Mouse (Mus musculus): ENCODE results near the gene Plpp2. TPM values are rescaled to one million over a fixed set of nuclear protein-coding genes. Genes with fewer than 3 reads are reported as not detected.

Plpp2 gene
- total RNA-seq, 2 experiments from 2014 or later: 2.5 to 3.3 TPM

DNA sequence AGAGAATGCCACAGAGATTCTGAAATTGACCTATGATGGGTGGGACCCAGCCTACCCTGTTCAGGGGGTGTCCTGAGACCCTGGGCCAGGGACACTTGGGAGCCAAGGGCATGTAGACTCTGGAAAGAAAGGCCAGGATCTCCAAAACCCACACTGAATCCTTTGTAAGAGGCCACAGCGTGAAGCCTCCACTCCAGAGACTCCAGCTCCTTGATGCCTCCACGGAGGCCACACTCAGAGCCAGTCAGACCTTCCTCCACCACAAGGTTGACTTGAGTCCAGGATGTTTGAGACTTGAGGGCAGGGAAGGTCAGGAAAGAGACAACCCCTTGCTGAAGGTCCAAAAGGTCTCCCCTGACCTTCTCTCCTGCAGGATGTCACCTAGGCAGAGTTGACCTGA is 830 bp upstream of the Plpp2 start:
- DNase-seq (ENCODE audit: low spot score in 2 of 2): no peak
- intact Hi-C loops (cut with DNase I): no loop called here

DNA sequence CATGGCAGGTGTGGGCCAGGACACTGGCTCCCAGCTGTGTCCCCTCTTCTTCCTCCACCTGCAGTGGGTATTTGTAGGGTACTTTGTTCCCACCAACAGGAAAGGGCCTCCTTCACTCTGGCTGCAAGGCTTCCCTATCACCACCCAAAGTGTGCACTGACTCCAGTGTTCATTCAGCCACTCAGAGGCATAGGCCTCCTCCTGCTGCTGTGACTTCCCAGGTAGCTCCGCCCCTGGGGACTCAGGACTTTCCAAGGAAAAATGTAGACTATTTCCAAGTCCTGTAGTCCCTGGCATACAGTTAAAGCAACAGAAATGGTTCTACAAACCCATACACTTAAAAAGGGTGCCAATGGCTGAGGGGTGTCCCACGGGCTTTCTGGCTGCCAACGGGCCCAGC is 918 bp downstream of the Plpp2 start:
- peak in 1 of 2 experiments; percentile 1 for DNase-seq (ENCODE audit: low spot score in 2 of 2)
- intact Hi-C loops (cut with DNase I): no loop called here

DNA sequence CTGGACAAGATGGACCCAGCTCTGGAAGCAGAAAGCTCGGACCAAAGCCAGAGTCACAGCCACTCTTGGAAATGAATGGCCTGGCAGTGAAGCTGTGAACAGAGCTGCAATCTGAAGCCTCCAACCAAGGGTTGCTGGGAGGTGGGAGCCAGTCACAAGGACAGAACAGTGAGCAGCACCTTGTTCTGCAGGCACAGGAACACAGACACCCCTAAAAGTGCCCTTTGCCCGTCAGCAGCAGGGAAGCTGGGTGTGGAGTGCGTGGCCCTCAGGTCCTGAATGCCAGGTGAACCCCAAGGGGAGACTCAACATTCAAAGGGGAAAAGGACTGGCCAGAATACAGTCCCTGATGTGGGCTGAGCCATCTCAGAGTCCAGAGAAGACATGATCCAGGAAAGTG is 2.0 kb downstream of the Plpp2 start:
- intact Hi-C loops (cut with DNase I): no loop called here
- no peak for DNase-seq (ENCODE audit: low spot score in 2 of 2)

DNA sequence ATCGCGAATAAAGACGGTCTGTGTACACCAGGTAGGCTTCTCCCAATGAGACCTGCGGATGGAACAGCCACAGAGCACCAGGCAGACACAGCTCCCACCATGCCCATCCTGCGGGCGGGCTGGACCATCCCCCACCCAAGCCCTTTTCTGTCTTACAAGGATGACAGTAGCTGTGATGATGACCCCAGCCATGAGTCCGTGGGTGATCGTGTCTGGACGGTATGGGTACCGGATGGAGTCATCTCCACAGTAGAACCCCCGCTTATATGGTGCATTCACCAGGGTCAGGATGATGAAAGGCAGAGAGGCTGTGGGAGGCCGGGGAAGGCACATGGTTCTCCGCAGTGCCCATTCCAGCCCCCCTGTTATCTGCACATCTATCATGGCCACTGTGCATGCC is 2.9 kb downstream of the Plpp2 start:
- intact Hi-C loops (cut with DNase I): no loop called here
- peak in 1 of 2 experiments; percentile 1 for DNase-seq (ENCODE audit: low spot score in 2 of 2)

DNA sequence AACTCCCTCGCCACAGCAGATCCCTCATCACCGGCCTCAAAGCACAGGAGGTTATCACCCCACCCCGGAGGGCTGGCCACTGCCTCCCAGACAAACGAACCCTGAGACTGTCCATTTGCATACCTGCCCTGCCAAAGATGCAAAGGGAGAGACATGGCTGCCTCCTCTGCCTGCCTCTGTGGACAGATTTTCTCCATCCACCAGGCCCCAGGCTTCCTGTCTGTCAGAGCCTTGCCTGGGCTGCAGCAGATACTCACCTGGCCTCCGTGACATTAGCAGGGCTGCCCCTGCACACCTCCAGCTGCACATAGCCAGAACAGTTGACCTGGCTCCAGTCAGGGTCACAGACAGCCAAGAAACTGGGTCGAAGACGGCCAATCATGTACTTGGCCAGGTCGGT is 3.4 kb downstream of the Plpp2 start:
- intact Hi-C loops (cut with DNase I): no loop called here
- peak in 1 of 2 experiments; percentile 1 for DNase-seq (ENCODE audit: low spot score in 2 of 2)

- DNase-seq (ENCODE audit: low spot score in 2 of 2): peak in 1 of 2 experiments; percentile 0
- intact Hi-C loops (cut with DNase I): no loop called here
Measured at GRCm38 (mm10) chr10:79528081-79528480, 5.5 kb downstream of the Plpp2 start.

GRCm38 (mm10) chr10:79527453-79527845 is 6.1 kb downstream of the Plpp2 start:
- intact Hi-C loops (cut with DNase I): no loop called here
- DNase-seq (ENCODE audit: low spot score in 2 of 2): no peak

DNA sequence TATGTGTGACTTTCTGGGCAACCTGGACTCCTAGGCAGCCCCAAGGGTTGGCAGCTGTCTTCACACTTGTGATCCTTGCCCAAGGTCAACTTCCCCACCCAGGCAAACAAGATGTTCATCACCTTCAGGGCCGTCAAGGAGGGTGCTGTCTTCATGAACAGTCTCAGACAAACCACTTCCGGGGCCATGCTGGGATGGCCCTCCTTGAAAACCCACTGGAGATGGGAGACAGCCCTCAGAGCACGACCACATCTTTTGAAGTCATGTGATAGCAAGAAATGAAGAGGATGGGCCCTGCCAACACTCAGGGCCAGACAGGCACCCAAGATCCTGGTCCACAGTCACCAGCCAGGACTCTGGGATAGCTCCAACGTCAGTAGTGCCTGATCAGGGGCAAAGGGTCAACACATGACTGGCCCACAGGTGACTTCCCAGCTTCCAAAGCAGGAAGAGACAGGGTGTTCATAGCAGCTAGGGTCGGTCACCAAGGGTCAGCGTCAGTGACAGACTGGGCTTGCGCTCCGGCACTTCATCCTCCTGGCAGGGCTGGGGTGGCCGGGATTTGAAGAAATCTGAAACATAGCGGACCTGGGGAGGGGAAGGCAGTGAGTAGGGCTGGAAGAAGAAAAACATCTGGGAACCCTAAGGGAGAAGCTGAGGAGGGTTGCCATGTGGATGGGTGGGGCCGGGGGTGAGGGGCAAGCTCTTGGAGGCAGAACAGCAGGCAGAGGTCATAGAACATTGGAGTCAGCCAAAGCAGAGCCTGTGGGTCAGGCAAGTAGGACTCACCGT is 6.7 kb downstream of the Plpp2 start:
- intact Hi-C loops (cut with DNase I): no loop called here

DNA sequence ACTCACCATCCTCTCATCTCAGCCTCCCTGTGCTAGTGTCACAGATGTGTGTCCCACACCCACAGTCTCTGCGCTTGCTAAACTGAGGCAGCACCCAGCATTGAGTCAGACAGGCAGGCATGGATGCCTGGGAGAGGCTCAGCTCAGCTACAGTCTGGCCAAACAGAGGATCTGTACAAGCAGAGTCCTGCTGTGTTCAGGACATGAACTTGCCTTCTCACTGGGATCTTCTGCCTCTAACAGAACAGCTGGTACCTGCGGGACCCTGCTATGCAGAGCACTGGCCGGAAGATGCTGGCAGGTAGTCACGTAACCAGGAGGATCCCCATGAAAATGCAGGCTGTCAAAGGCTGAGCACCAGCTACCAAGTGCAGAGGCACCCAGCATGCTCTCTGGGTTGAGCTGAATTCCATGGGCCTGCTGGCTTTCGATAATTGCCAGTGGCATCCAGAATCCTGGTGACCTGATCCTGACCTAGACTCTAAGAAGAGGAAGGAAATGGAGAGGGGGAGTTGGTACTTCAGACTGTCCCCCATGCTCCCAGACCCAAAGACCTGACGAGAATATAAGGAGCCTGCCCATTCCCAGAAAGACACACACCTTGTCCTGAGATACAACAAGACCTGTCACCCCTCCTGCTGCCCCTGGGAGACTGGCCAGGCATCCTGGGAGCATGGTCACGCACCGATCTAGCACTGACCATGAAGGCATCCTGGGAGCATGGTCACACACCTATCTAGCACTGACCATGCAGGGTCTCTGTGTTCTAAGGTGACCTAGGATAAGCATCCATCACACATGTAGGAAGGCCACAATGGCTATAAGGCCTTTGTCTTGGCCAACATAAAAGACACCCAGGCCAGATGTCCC is 7.9 kb downstream of the Plpp2 start:
- intact Hi-C loops (cut with DNase I): no loop called here
- no peak for DNase-seq (ENCODE audit: low spot score in 2 of 2)

More for the DNA sequence above, 6.7 kb downstream of the Plpp2 start:
- DNase-seq (ENCODE audit: low spot score in 2 of 2): no peak

DNA sequence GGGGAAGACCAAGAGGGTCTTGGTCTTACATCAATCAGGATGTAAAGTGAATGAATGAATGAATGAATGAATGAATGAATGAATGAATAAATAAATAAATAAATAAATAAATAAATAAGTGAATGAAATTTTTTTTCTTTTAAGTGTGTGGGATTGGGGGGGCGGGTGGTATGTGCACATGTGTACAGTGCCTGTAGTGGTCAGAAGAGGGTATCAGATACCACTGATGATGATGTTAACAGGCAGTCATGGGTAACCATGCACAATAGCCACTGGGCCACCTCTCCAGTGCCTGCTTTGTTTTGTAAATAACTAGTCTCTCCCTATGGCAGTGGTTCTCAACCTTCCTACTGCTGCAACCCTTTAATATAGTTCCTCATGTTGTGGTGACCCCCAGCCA is 9.2 kb downstream of the Plpp2 start:
- intact Hi-C loops (cut with DNase I): no loop called here
- DNase-seq (ENCODE audit: low spot score in 2 of 2): no peak

GRCm38 (mm10) chr10:79506709-79507108 is 26.9 kb downstream of the Plpp2 start:
- DNase-seq (ENCODE audit: low spot score in 2 of 2): no peak
- intact Hi-C loops (cut with DNase I): no loop called here

- intact Hi-C loops (cut with DNase I): no loop called here
- no peak for DNase-seq (ENCODE audit: low spot score in 2 of 2)
Measured at GRCm38 (mm10) chr10:79502830-79503644, 30.6 kb downstream of the Plpp2 start.

DNA sequence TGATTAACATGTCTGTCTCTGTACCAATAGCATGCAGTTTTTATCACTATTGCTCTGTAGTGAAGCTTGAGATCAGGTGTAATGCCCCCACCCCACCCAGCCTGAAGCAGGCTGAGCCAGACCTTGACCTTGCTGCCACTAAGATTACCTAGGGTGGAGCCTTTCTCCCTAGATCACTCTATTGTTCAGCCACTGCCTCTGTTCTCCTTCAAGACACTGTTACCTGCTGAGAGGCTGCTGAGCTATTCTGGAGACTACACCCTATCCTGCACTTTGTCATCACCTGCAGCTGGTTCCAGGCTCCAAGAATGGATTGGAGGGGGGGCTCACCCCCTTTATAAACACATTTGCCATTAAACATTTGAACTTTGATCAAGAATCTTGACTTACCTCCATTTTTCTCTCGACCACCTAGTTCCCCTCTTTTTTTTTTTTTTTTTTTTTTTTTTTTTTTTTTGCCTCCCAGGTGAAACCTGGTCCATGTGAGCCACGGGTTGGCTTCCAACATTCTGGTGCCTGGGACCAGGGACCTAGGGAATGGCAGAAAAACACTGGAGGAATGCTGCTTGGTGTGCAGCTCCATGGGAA is 36.8 kb downstream of the Plpp2 start:
- DNase-seq (ENCODE audit: low spot score in 2 of 2): no peak
- intact Hi-C loops (cut with DNase I): no loop called here

DNA sequence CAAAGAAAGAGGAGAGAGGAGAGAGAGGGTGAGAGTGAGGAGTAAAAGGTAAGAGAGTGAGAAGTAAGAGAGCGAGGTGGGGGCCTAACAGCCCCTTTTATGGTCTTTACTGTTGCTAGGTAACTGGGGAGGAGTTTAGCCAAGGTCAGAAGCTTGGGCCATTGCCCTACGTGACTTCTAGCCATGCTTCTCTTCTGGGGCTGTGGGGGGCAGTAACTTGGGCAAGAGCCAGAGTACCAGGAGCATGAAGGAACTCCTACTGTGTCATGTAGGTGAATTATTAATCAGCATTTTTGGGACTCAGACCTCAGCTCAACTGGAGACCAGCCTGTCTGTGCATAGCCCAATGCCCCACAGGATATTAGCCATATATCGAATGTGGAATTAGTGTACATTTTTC is 37.7 kb downstream of the Plpp2 start:
- intact Hi-C loops (cut with DNase I): no loop called here
- DNase-seq (ENCODE audit: low spot score in 2 of 2): no peak

Small RNA genes lying within 50 kb of the gene (microRNA-seq; reads per million reads assigned to microRNA genes)
- 0.34 to 0.79 reads per million in 2 experiments for gene Mir6909

Other genes starting within 250 kb of the Plpp2 start
- not detected for gene Vmn2r82, start 177.3 kb downstream of the Plpp2 start, total RNA-seq (2021)
- gene Vmn2r83, start 65.1 kb downstream of the Plpp2 start, total RNA-seq (2021): not detected
- 10 to 100 TPM; 41.7 to 51.4 TPM for gene Mier2, start 21.4 kb upstream of the Plpp2 start, total RNA-seq (2021)
- under 1 TPM in 1 of 2 experiments, not detected in 1; 0.55 TPM for gene Theg, start 53.5 kb upstream of the Plpp2 start, total RNA-seq (2021)
- gene C2cd4c, start 80.2 kb upstream of the Plpp2 start, total RNA-seq (2021): 10 to 100 TPM; 14.2 to 15.1 TPM
- gene Shc2, start 104.1 kb upstream of the Plpp2 start, total RNA-seq (2021): 10 to 100 TPM; 49.8 to 50.3 TPM
- gene Odf3l2, start 111.9 kb upstream of the Plpp2 start, total RNA-seq (2021): under 1 TPM; 0.46 to 0.63 TPM
- under 1 TPM in 1 of 2 experiments, not detected in 1; 0.23 TPM for gene Madcam1, start 130.8 kb upstream of the Plpp2 start, total RNA-seq (2021)
- gene Tpgs1, start 135.6 kb upstream of the Plpp2 start, total RNA-seq (2021): 10 to 100 TPM; 71.9 to 77.9 TPM
- gene Cdc34, start 148.4 kb upstream of the Plpp2 start, total RNA-seq (2021): 10 to 100 TPM; 64.2 to 70.3 TPM
- gene Gzmm, start 155.2 kb upstream of the Plpp2 start, total RNA-seq (2021): 1 to 10 TPM in 1 of 2 experiments, under 1 TPM in 1; 0.81 to 1.6 TPM
- gene Bsg, start 170.7 kb upstream of the Plpp2 start, total RNA-seq (2021): 100 to 1,000 TPM; 785 to 820 TPM
- gene Hcn2, start 182.8 kb upstream of the Plpp2 start, total RNA-seq (2021): 10 to 100 TPM; 93.4 to 99.2 TPM
- 10 to 100 TPM; 43.8 to 45.4 TPM for gene Polrmt, start 212.8 kb upstream of the Plpp2 start, total RNA-seq (2021)
- gene Fgf22, start 221.3 kb upstream of the Plpp2 start, total RNA-seq (2021): 1 to 10 TPM; 1.4 to 2.1 TPM
- gene Rnf126, start 233.2 kb upstream of the Plpp2 start, total RNA-seq (2021): 10 to 100 TPM; 95.4 to 97.1 TPM
- 1 to 10 TPM; 1.7 to 2.2 TPM for gene Fstl3, start 243.5 kb upstream of the Plpp2 start, total RNA-seq (2021)

Measured in left cerebral cortex, postnatal 14 days (tissue).